Mouse (Mus musculus) ES-Bruce4 (cell line): Measurements from ENCODE around the gene Shisa9.

ENCODE experiments used
- CTCF ChIP-seq: IDR thresholded peaks from one replicate; pipeline ENCODE4 v1.8.1; 2011; ENCODE audit warnings: low read depth, low read length
- POLR2A ChIP-seq: IDR thresholded peaks from one replicate; pipeline ENCODE4 v1.8.1; 2011; ENCODE audit warnings: low read length; ENCODE audit not compliant: insufficient read depth

DNA sequence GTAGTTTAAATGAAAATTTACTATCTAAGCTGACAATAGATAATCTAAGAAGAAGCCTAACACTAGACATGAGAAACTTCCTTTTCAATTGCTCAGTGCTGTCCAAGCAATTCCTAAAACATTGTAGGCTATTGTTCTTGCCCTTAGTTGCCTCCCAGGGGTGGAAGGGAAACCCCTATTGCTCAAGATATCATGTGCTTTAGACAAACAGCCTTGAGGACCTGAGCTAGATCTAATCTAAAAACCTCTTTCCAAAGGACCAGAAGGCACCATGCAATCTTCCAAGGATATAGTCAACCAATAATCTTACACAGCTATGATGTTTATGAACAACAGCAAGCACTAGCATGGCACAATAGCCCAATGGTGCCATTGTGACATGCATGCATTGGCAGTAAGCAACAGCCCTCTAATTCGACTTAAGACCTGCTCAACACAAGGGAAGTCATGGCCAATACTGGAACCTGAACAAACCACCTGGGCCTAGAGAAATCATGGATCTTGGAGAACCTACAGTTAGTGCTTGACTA is 222.6 kb downstream of the Shisa9 start:
- no peak for TF ChIP-seq POLR2A
- TF ChIP-seq CTCF, result no peak
